Mouse (Mus musculus): ENCODE results near the gene Pitpnb.

- no peak for TF ChIP-seq CTCF (IDR thresholded peaks at IDR 0.05; ENCODE audit: borderline replicate concordance, insufficient read depth, low read depth, low read length)
- no peak for TF ChIP-seq POLR2A (IDR thresholded peaks at IDR 0.05; ENCODE audit: borderline replicate concordance, insufficient read depth, low read length)
These were observed 100.6 kb downstream of the Pitpnb start for GRCm38 (mm10) chr5:111431007-111431730.
